Mouse (Mus musculus): ENCODE data around the gene Lrrn3. TPM values are rescaled to one million over a fixed set of nuclear protein-coding genes. Genes with fewer than 3 reads are reported as not detected.

Lrrn3 gene
- polyA plus RNA-seq, 1 experiment: 0.15 TPM

GRCm38 (mm10) chr12:41510588-41510987 lies 24.4 kb upstream of the Lrrn3 start:
- Histone ChIP-seq H3K27me3 (ENCODE audit: control insufficient read depth, insufficient read depth, insufficient read length) (no peaks in the 10 kb centered on the region), H3ac (ENCODE audit: control insufficient read depth, insufficient read length, low read depth) (no peak overlapping the region), H3K79me3 (ENCODE audit: low read depth) (no peaks in the 10 kb centered on the region), H3K4me3 (ENCODE audit: insufficient read depth, poor library complexity, severe bottlenecking) (no peak overlapping the region), H3K79me2 (ENCODE audit: control insufficient read depth, insufficient read depth) (no peaks in the 10 kb centered on the region), H3K36me3 (ENCODE audit: control insufficient read depth, insufficient read depth) (no peaks in the 10 kb centered on the region)
- TF ChIP-seq USF1 (IDR thresholded peaks at IDR 0.05; ENCODE audit: low read depth) (no peak), FOSL1 (IDR thresholded peaks at IDR 0.05; ENCODE audit: insufficient read depth, low read length, poor library complexity, severe bottlenecking) (no peak), CTCF (IDR thresholded peaks at IDR 0.05; ENCODE audit: control insufficient read depth, insufficient read depth, insufficient read length) (no peak), MYOG (IDR thresholded peaks at IDR 0.05; ENCODE audit: control insufficient read depth, extremely low read depth, insufficient read length) (no peak), MAX (IDR thresholded peaks at IDR 0.05) (no peak), MYOD1 (IDR thresholded peaks at IDR 0.05; ENCODE audit: control insufficient read depth, insufficient read length, low read depth) (no peak), CEBPB (IDR thresholded peaks at IDR 0.05; ENCODE audit: low read depth) (no peak)

- TF ChIP-seq USF1 (IDR thresholded peaks at IDR 0.05; ENCODE audit: low read depth) (no peak), FOSL1 (IDR thresholded peaks at IDR 0.05; ENCODE audit: insufficient read depth, low read length, poor library complexity, severe bottlenecking) (no peak)
- Histone ChIP-seq H3K4me3 (ENCODE audit: insufficient read depth, poor library complexity, severe bottlenecking) (no peak overlapping the region), H3K79me3 (ENCODE audit: low read depth) (no peaks in the 10 kb centered on the region), H3K36me3 (ENCODE audit: control insufficient read depth, insufficient read depth) (no peaks in the 10 kb centered on the region), H3K27me3 (ENCODE audit: control insufficient read depth, insufficient read depth, insufficient read length) (no peaks in the 10 kb centered on the region), H3ac (ENCODE audit: control insufficient read depth, insufficient read length, low read depth) (no peak overlapping the region), H3K79me2 (ENCODE audit: control insufficient read depth, insufficient read depth) (no peaks in the 10 kb centered on the region)
Observed at GRCm38 (mm10) chr12:41508610-41509009, 22.4 kb upstream of the Lrrn3 start.

DNA sequence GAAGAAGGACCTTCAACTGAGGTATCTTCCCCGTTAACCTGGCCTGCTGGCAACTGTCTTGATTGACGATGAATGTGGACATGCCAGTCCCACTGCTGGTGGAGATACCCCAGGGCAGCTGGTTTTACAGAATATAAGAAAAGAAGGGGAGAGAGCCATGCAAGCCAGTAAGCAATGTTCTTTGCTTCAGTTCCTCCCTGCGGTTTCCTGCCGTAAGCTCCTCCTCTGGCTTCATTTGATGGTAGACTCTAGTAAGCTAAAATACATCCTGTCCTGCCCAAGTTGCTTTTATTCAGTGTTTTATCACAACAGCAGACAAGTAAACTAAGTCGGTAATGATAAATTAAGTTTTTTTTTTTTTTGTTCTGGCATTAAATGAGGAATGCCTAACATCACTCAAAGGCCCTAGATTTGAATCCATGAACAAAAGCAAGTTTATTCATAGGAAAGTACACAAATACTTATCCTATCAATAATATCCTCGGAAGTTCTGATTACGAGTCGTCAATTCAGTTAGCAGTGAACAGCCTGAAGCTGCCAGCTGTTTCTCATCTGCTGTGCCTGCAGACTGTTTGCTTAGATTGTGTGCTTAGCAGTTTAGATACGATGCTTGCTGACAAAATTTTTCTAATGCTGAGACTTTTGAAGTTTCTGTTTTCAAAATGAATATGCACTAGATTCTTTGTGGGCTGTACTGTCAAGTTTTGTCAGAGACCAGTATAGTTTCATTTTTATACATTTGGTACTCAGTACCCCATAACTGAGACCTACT lies 14.0 kb upstream of the Lrrn3 start:
- no peak for TF ChIP-seq CTCF (IDR thresholded peaks at IDR 0.05; ENCODE audit: control insufficient read depth, insufficient read depth, insufficient read length)
- Histone ChIP-seq H3ac (ENCODE audit: control insufficient read depth, insufficient read length, low read depth) (no peak overlapping the region), H3K79me3 (ENCODE audit: low read depth) (no peaks in the 10 kb centered on the region), H3K79me2 (ENCODE audit: control insufficient read depth, insufficient read depth) (no peaks in the 10 kb centered on the region), H3K27me3 (ENCODE audit: control insufficient read depth, insufficient read depth, insufficient read length) (no peaks in the 10 kb centered on the region), H3K4me3 (ENCODE audit: insufficient read depth, poor library complexity, severe bottlenecking) (no peak overlapping the region), H3K36me3 (ENCODE audit: control insufficient read depth, insufficient read depth) (no peaks in the 10 kb centered on the region)

GRCm38 (mm10) chr12:41494620-41495019 lies 8.4 kb upstream of the Lrrn3 start:
- no peaks in the 10 kb centered on the region for H3K27me3 ChIP-seq (ENCODE audit: control insufficient read depth, insufficient read depth, insufficient read length)
- TF ChIP-seq MYOD1 (IDR thresholded peaks at IDR 0.05; ENCODE audit: control insufficient read depth, insufficient read length, low read depth) (no peak), USF1 (IDR thresholded peaks at IDR 0.05; ENCODE audit: low read depth) (no peak), FOSL1 (IDR thresholded peaks at IDR 0.05; ENCODE audit: insufficient read depth, low read length, poor library complexity, severe bottlenecking) (no peak), CTCF (IDR thresholded peaks at IDR 0.05; ENCODE audit: control insufficient read depth, insufficient read depth, insufficient read length) (no peak), MAX (IDR thresholded peaks at IDR 0.05) (no peak), MYOG (IDR thresholded peaks at IDR 0.05; ENCODE audit: control insufficient read depth, extremely low read depth, insufficient read length) (no peak), CEBPB (IDR thresholded peaks at IDR 0.05; ENCODE audit: low read depth) (no peak)
- H3ac ChIP-seq (ENCODE audit: control insufficient read depth, insufficient read length, low read depth): no peak overlapping the region
- no peak overlapping the region for H3K4me3 ChIP-seq (ENCODE audit: insufficient read depth, poor library complexity, severe bottlenecking)
- no peaks in the 10 kb centered on the region for H3K79me2 ChIP-seq (ENCODE audit: control insufficient read depth, insufficient read depth)
- no peaks in the 10 kb centered on the region for H3K79me3 ChIP-seq (ENCODE audit: low read depth)
- no peaks in the 10 kb centered on the region for H3K36me3 ChIP-seq (ENCODE audit: control insufficient read depth, insufficient read depth)

- TF ChIP-seq CTCF (IDR thresholded peaks at IDR 0.05; ENCODE audit: control insufficient read depth, insufficient read depth, insufficient read length): peak; percentile 6
- TF ChIP-seq USF1 (IDR thresholded peaks at IDR 0.05; ENCODE audit: low read depth): no peak
- Histone ChIP-seq H3K79me2 (ENCODE audit: control insufficient read depth, insufficient read depth) (no peaks in the 10 kb centered on the region), H3K36me3 (ENCODE audit: control insufficient read depth, insufficient read depth) (no peaks in the 10 kb centered on the region), H3K79me3 (ENCODE audit: low read depth) (no peaks in the 10 kb centered on the region), H3K27me3 (ENCODE audit: control insufficient read depth, insufficient read depth, insufficient read length) (no peaks in the 10 kb centered on the region), H3ac (ENCODE audit: control insufficient read depth, insufficient read length, low read depth) (no peak overlapping the region), H3K4me3 (ENCODE audit: insufficient read depth, poor library complexity, severe bottlenecking) (no peak overlapping the region)
Observed at GRCm38 (mm10) chr12:41487005-41487404, 774 bp upstream of the Lrrn3 start.

DNA sequence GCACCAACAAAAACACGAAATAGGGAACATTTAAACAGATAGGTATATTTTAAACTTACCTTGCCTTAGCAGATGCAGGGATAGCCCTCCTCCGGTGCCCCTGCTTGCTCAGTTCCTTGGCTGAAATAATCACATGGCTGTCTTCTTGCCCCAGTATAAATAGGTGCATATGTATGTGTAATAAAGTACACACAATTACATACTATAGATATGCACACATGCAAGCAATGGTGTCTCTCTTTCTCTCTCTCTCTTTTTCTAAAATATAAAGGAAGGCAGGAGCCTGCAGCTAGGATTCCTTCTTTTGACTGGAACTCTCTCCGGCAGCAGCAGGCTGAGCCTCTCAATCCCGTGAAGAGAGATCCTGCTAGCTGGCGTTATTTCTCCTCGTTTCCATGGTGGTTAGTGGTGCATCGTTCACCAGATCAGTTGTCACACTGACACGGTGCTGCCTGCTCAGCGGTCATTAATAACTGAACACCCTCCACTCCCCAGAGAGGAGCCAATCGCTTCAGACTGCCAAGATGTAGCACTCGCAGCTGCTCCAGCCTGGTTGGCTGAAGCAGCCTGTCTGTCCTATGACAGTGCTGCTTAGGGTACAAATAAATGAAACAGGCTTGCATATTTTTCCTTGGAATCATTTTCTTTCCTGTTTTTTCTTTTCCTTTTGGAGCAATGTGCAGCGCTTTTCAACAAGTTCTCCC lies 567 bp downstream of the Lrrn3 start:
- Histone ChIP-seq H3K79me3 (ENCODE audit: low read depth) (no peaks in the 10 kb centered on the region), H3K79me2 (ENCODE audit: control insufficient read depth, insufficient read depth) (no peaks in the 10 kb centered on the region), H3ac (ENCODE audit: control insufficient read depth, insufficient read length, low read depth) (peak overlapping the region; percentile 35), H3K27me3 (ENCODE audit: control insufficient read depth, insufficient read depth, insufficient read length) (no peaks in the 10 kb centered on the region), H3K36me3 (ENCODE audit: control insufficient read depth, insufficient read depth) (no peaks in the 10 kb centered on the region), H3K4me3 (ENCODE audit: insufficient read depth, poor library complexity, severe bottlenecking) (no peak overlapping the region)
- no peak for TF ChIP-seq MYOD1 (IDR thresholded peaks at IDR 0.05; ENCODE audit: control insufficient read depth, insufficient read length, low read depth)
- no peak for TF ChIP-seq MYOG (IDR thresholded peaks at IDR 0.05; ENCODE audit: control insufficient read depth, extremely low read depth, insufficient read length)
- TF ChIP-seq USF1 (IDR thresholded peaks at IDR 0.05; ENCODE audit: low read depth): no peak
- no peak for TF ChIP-seq MAX (IDR thresholded peaks at IDR 0.05)
- no peak for TF ChIP-seq CTCF (IDR thresholded peaks at IDR 0.05; ENCODE audit: control insufficient read depth, insufficient read depth, insufficient read length)
- TF ChIP-seq CEBPB (IDR thresholded peaks at IDR 0.05; ENCODE audit: low read depth): no peak
- no peak for TF ChIP-seq FOSL1 (IDR thresholded peaks at IDR 0.05; ENCODE audit: insufficient read depth, low read length, poor library complexity, severe bottlenecking)
